Comparison of ENCODE assay signal across 19 mouse cellular contexts in genomic region chr5:106098887-106099286, GRCm38 (mm10).
DNase-seq lines count a peak whose midpoint lies in the region; ATAC-seq and TF ChIP-seq lines count a peak whose summit lies in the region.
"Had no signal": no experiment of that assay in that cellular context is flagged by ENCODE, and none has a peak within 500 bp of the region (broad histone marks: within the 10 kb centered on the region; RNA-seq: fewer than 3 reads in every experiment).

No protein-coding gene starts in this region.

- intact Hi-C loops in left cerebral cortex, postnatal 25 days (cut with DNase I), result no loop called here

- no peaks in the 10 kb centered on the region for H3K9me3 ChIP-seq in midbrain, postnatal 0 days (ENCODE audit: low read length)
- no peaks in the 10 kb centered on the region for H3K9me3 ChIP-seq in midbrain, embryonic 11.5 days (ENCODE audit: control insufficient read depth, low read length)
- H3K9me3 ChIP-seq: embryonic facial prominence, embryonic 15.5 days; heart, embryonic 15.5 days; hindbrain, embryonic 10.5 days; liver, embryonic 13.5 days had no signal

- no peak for ATAC-seq in midbrain, postnatal 0 days (ENCODE audit: low FRiP score)
- no peak for ATAC-seq in midbrain, embryonic 11.5 days (ENCODE audit: low FRiP score)
- ATAC-seq: intestine, postnatal 0 days; midbrain, embryonic 16.5 days had no signal

- H3K27ac ChIP-seq in midbrain, postnatal 0 days (ENCODE audit: low read depth, low read length), result no peak overlapping the region
- H3K27ac ChIP-seq in midbrain, embryonic 11.5 days (ENCODE audit: low read depth, low read length), result no peak overlapping the region
- H3K27ac ChIP-seq: embryonic facial prominence, embryonic 15.5 days; gastrocnemius, adult 2 months; heart, embryonic 15.5 days; hindbrain, embryonic 10.5 days; liver, embryonic 13.5 days; macrophage had no signal

- DNase-seq in heart, adult 11 months, result peak; percentile 55
- no peak for DNase-seq in heart, postnatal 4 days
- DNase-seq in left cerebral cortex, postnatal 25 days (ENCODE audit: low spot score in 2 of 2), result peak; percentile 5 to 9
- DNase-seq in left cerebral cortex, adult 9 months (ENCODE audit: low spot score in 2 of 2), result no peak
- peak; percentile 24 for DNase-seq in midbrain, postnatal 0 days (ENCODE audit: low spot score)
- no peak for DNase-seq in midbrain, embryonic 11.5 days (ENCODE audit: low spot score, missing footprints)
- peak; percentile 19 to 38 for DNase-seq in lung, postnatal 4 days
- DNase-seq in yolk sac, embryonic 10.5 days (ENCODE audit: low spot score), result no peak
- DNase-seq: adrenal gland, adult 8-10 months; cerebellum, adult 2 months; gastrocnemius, adult 2 months; liver, embryonic 13.5 days; thymus, postnatal 14 days had no signal

- no peaks in the 10 kb centered on the region for H3K36me3 ChIP-seq in midbrain, postnatal 0 days (ENCODE audit: insufficient read depth, low read length)
- no peaks in the 10 kb centered on the region for H3K36me3 ChIP-seq in midbrain, embryonic 11.5 days (ENCODE audit: control insufficient read depth, insufficient read depth, low read length)
- H3K36me3 ChIP-seq: embryonic facial prominence, embryonic 15.5 days; heart, embryonic 15.5 days; hindbrain, embryonic 10.5 days; liver, embryonic 13.5 days had no signal

- H3K4me3 ChIP-seq in midbrain, postnatal 0 days (ENCODE audit: low read depth, low read length), result no peak overlapping the region
- H3K4me3 ChIP-seq in midbrain, embryonic 11.5 days (ENCODE audit: low read depth, low read length), result no peak overlapping the region
- H3K4me3 ChIP-seq: embryonic facial prominence, embryonic 15.5 days; gastrocnemius, adult 2 months; heart, embryonic 15.5 days; hindbrain, embryonic 10.5 days; liver, embryonic 13.5 days had no signal

- H3K4me2 ChIP-seq in midbrain, postnatal 0 days (ENCODE audit: low read depth, low read length, poor library complexity, severe bottlenecking), result no peak overlapping the region
- H3K4me2 ChIP-seq in midbrain, embryonic 11.5 days, result no peak overlapping the region
- H3K4me2 ChIP-seq: embryonic facial prominence, embryonic 15.5 days; heart, embryonic 15.5 days; liver, embryonic 13.5 days had no signal

- H3K9ac ChIP-seq in midbrain, postnatal 0 days (replicated peaks; ENCODE audit: low read length, poor library complexity, severe bottlenecking), result no peak overlapping the region
- H3K9ac ChIP-seq in midbrain, embryonic 11.5 days (ENCODE audit: low read length), result no peak overlapping the region
- H3K9ac ChIP-seq: embryonic facial prominence, embryonic 15.5 days; heart, embryonic 15.5 days; liver, embryonic 13.5 days had no signal

- H3K27me3 ChIP-seq in midbrain, postnatal 0 days (ENCODE audit: insufficient read depth, low read length), result no peaks in the 10 kb centered on the region
- H3K27me3 ChIP-seq in midbrain, embryonic 11.5 days (ENCODE audit: control insufficient read depth, insufficient read depth, low read length), result no peaks in the 10 kb centered on the region
- H3K27me3 ChIP-seq: embryonic facial prominence, embryonic 15.5 days; heart, embryonic 15.5 days; liver, embryonic 13.5 days had no signal

- no peak for TF ChIP-seq CTCF in midbrain, postnatal 0 days (IDR thresholded peaks at IDR 0.05)

- no peaks in the 10 kb centered on the region for H3K4me1 ChIP-seq in midbrain, postnatal 0 days (ENCODE audit: insufficient read depth, low read length)
- H3K4me1 ChIP-seq in midbrain, embryonic 11.5 days (ENCODE audit: control insufficient read depth, insufficient read depth, low read length), result no peaks in the 10 kb centered on the region; the same call in 1 of the 2 replicates
- H3K4me1 ChIP-seq: embryonic facial prominence, embryonic 15.5 days; hindbrain, embryonic 10.5 days; liver, embryonic 13.5 days had no signal

- WGBS in midbrain, postnatal 0 days, result 89% methylated on average over 8 of the region's 8 CpGs
- 84% methylated on average over 8 of the region's 8 CpGs for WGBS in midbrain, embryonic 11.5 days

Comparison
In these comparisons a context has a peak if more than half of its experiments do, and no peak if none do; other contexts are left out.
1. DNase-seq: peak in heart, adult 11 months (single experiment), left cerebral cortex, postnatal 25 days (2 of 2), midbrain, postnatal 0 days (single experiment) and lung, postnatal 4 days (2 of 2); none in heart, postnatal 4 days (single experiment), left cerebral cortex, adult 9 months (0 of 2), midbrain, embryonic 11.5 days (single experiment) and yolk sac, embryonic 10.5 days (single experiment).